Mouse (Mus musculus): ENCODE measurements around the gene Dync1i2. TPM values are rescaled to one million over a fixed set of nuclear protein-coding genes. Genes with fewer than 3 reads are reported as not detected.

Gene Dync1i2
- polyA plus RNA-seq, 1 experiment from 2014 or later, result 161 TPM

DNA sequence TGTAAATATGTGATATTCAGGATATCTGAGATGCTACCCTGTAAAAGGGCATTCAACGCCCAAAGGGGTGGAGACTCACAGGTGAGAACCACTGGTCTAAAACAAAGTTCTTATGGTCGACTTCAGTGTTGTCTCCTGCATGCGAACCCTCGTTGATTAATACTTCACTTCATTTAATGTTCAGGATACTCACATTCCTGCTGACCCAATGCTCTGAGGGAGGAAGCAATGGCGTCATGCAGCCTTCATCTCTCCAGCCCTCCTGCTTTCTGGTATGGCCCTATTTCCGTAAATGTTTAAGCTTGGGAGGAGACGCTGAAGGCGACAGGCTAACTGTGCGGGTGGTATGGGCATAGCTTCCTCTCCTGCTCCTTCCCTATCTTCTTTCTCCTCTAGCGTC, 31.8 kb upstream of the Dync1i2 start:
- ATAC-seq (replicated peaks; ENCODE audit: low FRiP score) (no peak), DNase-seq (ENCODE audit: low spot score) (no peak)
- Histone ChIP-seq H3K4me1 (replicated peaks; ENCODE audit: control insufficient read depth, insufficient read depth, low read length) (no peaks in the 10 kb centered on the region), H3K9me3 (ENCODE audit: control insufficient read depth, low read length) (no peaks in the 10 kb centered on the region), H3K4me3 (ENCODE audit: low read depth, low read length) (no peak overlapping the region), H3K27ac (ENCODE audit: low read depth, low read length) (no peak overlapping the region), H3K36me3 (ENCODE audit: control insufficient read depth, insufficient read depth, low read length) (no peaks in the 10 kb centered on the region), H3K27me3 (ENCODE audit: control insufficient read depth, insufficient read depth, low read length) (no peaks in the 10 kb centered on the region), H3K9ac (ENCODE audit: low read length) (no peak overlapping the region), H3K4me2 (ENCODE audit: low read depth, low read length, severe bottlenecking) (no peak overlapping the region)
- 90% methylated on average over 10 of the region's 10 CpGs for WGBS

DNA sequence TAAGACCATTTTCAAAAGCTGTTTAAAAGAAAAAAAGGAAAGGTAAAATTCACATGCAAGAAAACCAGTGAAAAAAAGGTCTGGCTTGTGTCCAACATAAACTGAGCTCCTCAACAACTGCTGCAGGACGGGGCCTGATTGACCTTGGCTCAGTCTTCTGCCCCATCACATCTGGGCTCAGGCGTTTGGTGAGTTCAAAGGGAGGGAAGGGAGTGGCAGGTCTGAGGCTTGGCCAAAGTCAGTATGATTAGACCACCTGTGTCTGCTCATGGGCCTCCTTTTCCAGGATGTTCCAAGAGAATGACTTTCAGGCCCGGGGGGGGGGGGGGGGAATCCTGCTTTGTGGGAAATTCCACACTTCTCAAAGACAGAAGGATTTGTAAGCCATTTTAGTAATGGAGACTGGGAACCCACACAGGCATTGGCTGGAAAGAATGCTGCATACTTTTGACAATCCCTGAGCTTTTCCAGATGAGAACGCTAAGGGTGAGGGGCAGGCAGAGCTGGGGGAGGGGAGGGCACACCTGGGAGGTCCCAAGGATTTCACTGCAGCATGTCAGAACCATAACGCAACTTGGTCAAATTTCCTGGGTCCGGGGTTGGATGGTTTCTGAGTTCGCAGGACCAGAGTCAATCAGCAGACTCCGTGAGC, 30.8 kb upstream of the Dync1i2 start:
- no peaks in the 10 kb centered on the region for H3K36me3 ChIP-seq (ENCODE audit: control insufficient read depth, insufficient read depth, low read length)
- no peaks in the 10 kb centered on the region for H3K27me3 ChIP-seq (ENCODE audit: control insufficient read depth, insufficient read depth, low read length)
- no peaks in the 10 kb centered on the region for H3K9me3 ChIP-seq (ENCODE audit: control insufficient read depth, low read length)
- H3K9ac ChIP-seq (ENCODE audit: low read length), result no peak overlapping the region
- 64% methylated on average over 8 of the region's 8 CpGs for WGBS
- ATAC-seq (replicated peaks; ENCODE audit: low FRiP score) (no peak), DNase-seq (ENCODE audit: low spot score) (no peak)
- H3K27ac ChIP-seq (ENCODE audit: low read depth, low read length), result no peak overlapping the region
- H3K4me2 ChIP-seq (ENCODE audit: low read depth, low read length, severe bottlenecking), result no peak overlapping the region
- H3K4me3 ChIP-seq (ENCODE audit: low read depth, low read length), result no peak overlapping the region
- no peaks in the 10 kb centered on the region for H3K4me1 ChIP-seq (replicated peaks; ENCODE audit: control insufficient read depth, insufficient read depth, low read length)

- WGBS, result 70% methylated on average over 3 of the region's 3 CpGs
- Histone ChIP-seq H3K36me3 (ENCODE audit: control insufficient read depth, insufficient read depth, low read length) (no peaks in the 10 kb centered on the region), H3K4me1 (replicated peaks; ENCODE audit: control insufficient read depth, insufficient read depth, low read length) (peaks cover 8% of the 10 kb centered on the region; the same call in 1 of the 2 replicates), H3K27me3 (ENCODE audit: control insufficient read depth, insufficient read depth, low read length) (no peaks in the 10 kb centered on the region), H3K9ac (ENCODE audit: low read length) (no peak overlapping the region), H3K4me2 (ENCODE audit: low read depth, low read length, severe bottlenecking) (no peak overlapping the region), H3K27ac (ENCODE audit: low read depth, low read length) (no peak overlapping the region), H3K4me3 (ENCODE audit: low read depth, low read length) (no peak overlapping the region), H3K9me3 (ENCODE audit: control insufficient read depth, low read length) (no peaks in the 10 kb centered on the region)
- ATAC-seq (replicated peaks; ENCODE audit: low FRiP score) (no peak), DNase-seq (ENCODE audit: low spot score) (no peak)
These were observed 23.6 kb upstream of the Dync1i2 start for GRCm38 (mm10) chr2:71187950-71188349.

- WGBS, result 59% methylated on average over 2 of the region's 2 CpGs
- H3K9ac ChIP-seq (ENCODE audit: low read length), result no peak overlapping the region
- DNase-seq (ENCODE audit: low spot score), result no peak
- H3K36me3 ChIP-seq (ENCODE audit: control insufficient read depth, insufficient read depth, low read length), result no peaks in the 10 kb centered on the region
- no peaks in the 10 kb centered on the region for H3K9me3 ChIP-seq (ENCODE audit: control insufficient read depth, low read length)
- no peak for ATAC-seq (replicated peaks; ENCODE audit: low FRiP score)
- H3K4me2 ChIP-seq (ENCODE audit: low read depth, low read length, severe bottlenecking), result no peak overlapping the region
- no peak overlapping the region for H3K4me3 ChIP-seq (ENCODE audit: low read depth, low read length)
- H3K27me3 ChIP-seq (ENCODE audit: control insufficient read depth, insufficient read depth, low read length), result no peaks in the 10 kb centered on the region
- no peak overlapping the region for H3K27ac ChIP-seq (ENCODE audit: low read depth, low read length)
- peaks cover 8% of the 10 kb centered on the region; the same call in 1 of the 2 replicates for H3K4me1 ChIP-seq (replicated peaks; ENCODE audit: control insufficient read depth, insufficient read depth, low read length)
These were observed 22.6 kb upstream of the Dync1i2 start for GRCm38 (mm10) chr2:71188861-71189260.

DNA sequence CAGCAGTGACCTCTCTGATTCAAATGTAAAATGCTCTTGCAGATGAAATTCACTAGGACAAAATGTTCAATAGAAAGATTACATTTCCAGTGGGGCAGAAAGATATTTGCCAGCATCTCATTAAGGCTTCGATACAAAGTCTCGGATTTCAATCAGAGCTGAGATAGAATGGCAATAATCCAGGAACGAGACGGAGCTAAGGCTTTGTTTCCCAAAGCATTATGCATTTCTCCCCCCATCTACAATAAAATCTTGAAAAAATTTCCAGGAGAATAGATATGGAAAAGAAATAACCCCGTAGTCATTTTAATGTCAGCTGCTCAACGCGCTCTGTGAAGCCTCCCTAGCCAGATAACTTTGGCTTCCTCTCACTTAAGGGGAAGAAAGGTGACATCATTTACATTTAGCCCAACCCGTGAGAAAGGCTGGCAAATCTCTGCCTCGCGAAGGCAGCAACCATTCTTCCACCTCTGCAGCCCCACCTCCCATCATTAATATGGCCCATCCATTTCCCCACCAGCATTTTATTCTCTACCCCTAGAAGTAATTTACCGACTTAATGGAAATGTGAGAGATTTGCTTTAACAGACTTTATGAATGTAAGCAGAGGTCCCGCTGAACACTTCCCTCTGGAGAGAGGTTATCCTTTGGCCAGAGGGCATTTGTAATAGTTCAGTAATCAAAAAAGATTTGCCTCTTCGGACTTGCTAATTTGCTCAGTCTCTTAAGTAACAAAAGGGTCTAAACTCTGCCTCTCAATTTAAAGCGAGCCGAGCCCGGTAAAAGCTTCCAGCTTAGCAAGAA, 19.9 kb upstream of the Dync1i2 start:
- peaks cover 8% of the 10 kb centered on the region; the same call in 1 of the 2 replicates for H3K4me1 ChIP-seq (replicated peaks; ENCODE audit: control insufficient read depth, insufficient read depth, low read length)
- H3K36me3 ChIP-seq (ENCODE audit: control insufficient read depth, insufficient read depth, low read length), result no peaks in the 10 kb centered on the region
- DNase-seq (ENCODE audit: low spot score) (peak; percentile 55), ATAC-seq (replicated peaks; ENCODE audit: low FRiP score) (0 out of 2 replicates have a peak, but pooled peaks have one; percentile 33)
- H3K27ac ChIP-seq (ENCODE audit: low read depth, low read length), result peak overlapping the region; percentile 20
- H3K9me3 ChIP-seq (ENCODE audit: control insufficient read depth, low read length), result no peaks in the 10 kb centered on the region
- H3K4me3 ChIP-seq (ENCODE audit: low read depth, low read length), result peak overlapping the region; percentile 3; the same call in 1 of the 2 replicates
- H3K4me2 ChIP-seq (ENCODE audit: low read depth, low read length, severe bottlenecking), result peak overlapping the region; percentile 50
- 8% methylated on average over 16 of the region's 16 CpGs for WGBS
- no peaks in the 10 kb centered on the region for H3K27me3 ChIP-seq (ENCODE audit: control insufficient read depth, insufficient read depth, low read length)
- peak overlapping the region; percentile 5 for H3K9ac ChIP-seq (ENCODE audit: low read length)

- WGBS, result 27% methylated on average over 17 of the region's 17 CpGs
- ATAC-seq (replicated peaks; ENCODE audit: low FRiP score), result no peak
- Histone ChIP-seq H3K9me3 (ENCODE audit: control insufficient read depth, low read length) (no peaks in the 10 kb centered on the region), H3K4me1 (replicated peaks; ENCODE audit: control insufficient read depth, insufficient read depth, low read length) (peaks cover 8% of the 10 kb centered on the region; the same call in 1 of the 2 replicates), H3K4me2 (ENCODE audit: low read depth, low read length, severe bottlenecking) (peak overlapping the region; percentile 50), H3K4me3 (ENCODE audit: low read depth, low read length) (peak overlapping the region; percentile 3; the same call in 1 of the 2 replicates), H3K27me3 (ENCODE audit: control insufficient read depth, insufficient read depth, low read length) (no peaks in the 10 kb centered on the region), H3K36me3 (ENCODE audit: control insufficient read depth, insufficient read depth, low read length) (no peaks in the 10 kb centered on the region), H3K27ac (ENCODE audit: low read depth, low read length) (peak overlapping the region; percentile 20), H3K9ac (ENCODE audit: low read length) (peak overlapping the region; percentile 5)
- no peak for DNase-seq (ENCODE audit: low spot score)
These were observed 19.2 kb upstream of the Dync1i2 start for GRCm38 (mm10) chr2:71192195-71192807.

GRCm38 (mm10) chr2:71194137-71194960, 17.2 kb upstream of the Dync1i2 start:
- H3K36me3 ChIP-seq (ENCODE audit: control insufficient read depth, insufficient read depth, low read length), result no peaks in the 10 kb centered on the region
- no peak for ATAC-seq (replicated peaks; ENCODE audit: low FRiP score)
- no peak overlapping the region for H3K9ac ChIP-seq (ENCODE audit: low read length)
- DNase-seq (ENCODE audit: low spot score), result no peak
- no peaks in the 10 kb centered on the region for H3K9me3 ChIP-seq (ENCODE audit: control insufficient read depth, low read length)
- H3K4me1 ChIP-seq (replicated peaks; ENCODE audit: control insufficient read depth, insufficient read depth, low read length), result peaks cover 8% of the 10 kb centered on the region; the same call in 1 of the 2 replicates
- H3K27ac ChIP-seq (ENCODE audit: low read depth, low read length), result no peak overlapping the region
- H3K4me3 ChIP-seq (ENCODE audit: low read depth, low read length), result no peak overlapping the region
- H3K4me2 ChIP-seq (ENCODE audit: low read depth, low read length, severe bottlenecking), result no peak overlapping the region
- whole genome bisulfite sequencing, result 69% methylated on average over 10 of the region's 10 CpGs
- no peaks in the 10 kb centered on the region for H3K27me3 ChIP-seq (ENCODE audit: control insufficient read depth, insufficient read depth, low read length)

GRCm38 (mm10) chr2:71196947-71197346, 14.6 kb upstream of the Dync1i2 start:
- Histone ChIP-seq H3K4me1 (replicated peaks; ENCODE audit: control insufficient read depth, insufficient read depth, low read length) (peaks cover 5% of the 10 kb centered on the region; the same call in 1 of the 2 replicates), H3K4me2 (ENCODE audit: low read depth, low read length, severe bottlenecking) (no peak overlapping the region), H3K36me3 (ENCODE audit: control insufficient read depth, insufficient read depth, low read length) (no peaks in the 10 kb centered on the region), H3K4me3 (ENCODE audit: low read depth, low read length) (no peak overlapping the region), H3K9me3 (ENCODE audit: control insufficient read depth, low read length) (no peaks in the 10 kb centered on the region), H3K9ac (ENCODE audit: low read length) (no peak overlapping the region), H3K27me3 (ENCODE audit: control insufficient read depth, insufficient read depth, low read length) (no peaks in the 10 kb centered on the region), H3K27ac (ENCODE audit: low read depth, low read length) (no peak overlapping the region)
- WGBS, result 86% methylated on average over 4 of the region's 4 CpGs
- no peak for DNase-seq (ENCODE audit: low spot score)
- ATAC-seq (replicated peaks; ENCODE audit: low FRiP score), result no peak
